Mouse (Mus musculus) heart, embryonic 14.5 days (tissue): Measurements from ENCODE around the gene Bmp6. TPM values are rescaled to one million over a fixed set of nuclear protein-coding genes. Genes with fewer than 3 reads are reported as not detected.

Experiments used
- ATAC-seq: fragments of 200-750 bp; cut with Nextera tagmentation; 2 replicates; pipeline ENCODE4 v1.8.0; 2017; ENCODE audit warnings: low read depth, moderate TSS enrichment; ENCODE audit not compliant: insufficient number of reproducible peaks, insufficient read depth, low FRiP score
- H3K27ac ChIP-seq, 2 experiments: fragments of 200-500 bp in 1 of 2; fragments of 300-500 bp in 1 of 2; sonication (generic) in 1 of 2; replicated peaks in 1 of 2; 2 replicates each; pipeline ENCODE4 v1.5.1; 2012 to 2014; ENCODE audit warnings: low read depth in 2 of 2, low read length in 2 of 2, control low read depth in 1 of 2, mild to moderate bottlenecking in 1 of 2, mixed read lengths in 1 of 2; ENCODE audit not compliant: control insufficient read depth in 1 of 2, insufficient read depth in 1 of 2
- H3K27me3 ChIP-seq: fragments of 300-500 bp; sonication (generic); 2 replicates; pipeline ENCODE4 v1.6.1; 2014; ENCODE audit warnings: mild to moderate bottlenecking, low read length, control low read depth; ENCODE audit not compliant: control insufficient read depth, insufficient read depth
- H3K36me3 ChIP-seq: fragments of 300-500 bp; sonication (generic); 2 replicates; pipeline ENCODE4 v1.6.1; 2014; ENCODE audit warnings: mild to moderate bottlenecking, control low read depth, low read length, mixed read lengths; ENCODE audit not compliant: control insufficient read depth, insufficient read depth
- H3K4me1 ChIP-seq, 2 experiments: fragments of 200-500 bp in 1 of 2; fragments of 300-500 bp in 1 of 2; sonication (generic) in 1 of 2; 2 replicates each; pipeline ENCODE4 v1.6.1; 2012 to 2014; ENCODE audit warnings: low read length in 2 of 2, control low read depth in 1 of 2, mixed read lengths in 1 of 2; ENCODE audit not compliant: control insufficient read depth in 2 of 2, insufficient read depth in 2 of 2
- H3K4me2 ChIP-seq: fragments of 300-500 bp; sonication (generic); 2 replicates; pipeline ENCODE4 v1.6.1; 2014; ENCODE audit warnings: mild to moderate bottlenecking, low read length
- H3K4me3 ChIP-seq, 2 experiments: fragments of 200-500 bp in 1 of 2; fragments of 300-500 bp in 1 of 2; sonication (generic) in 1 of 2; 2 replicates each; pipeline ENCODE4 v1.5.1; 2012 to 2014; ENCODE audit warnings: low read length in 2 of 2, mild to moderate bottlenecking in 2 of 2, control low read depth in 1 of 2, low read depth in 1 of 2, moderate library complexity in 1 of 2; ENCODE audit not compliant: control insufficient read depth in 1 of 2, insufficient read depth in 1 of 2
- H3K9ac ChIP-seq: fragments of 300-500 bp; sonication (generic); 2 replicates; pipeline ENCODE4 v1.6.1; 2014; ENCODE audit warnings: mild to moderate bottlenecking, low read length
- H3K9me3 ChIP-seq: fragments of 300-500 bp; sonication (generic); 2 replicates; pipeline ENCODE4 v1.6.1; 2016; ENCODE audit warnings: low read length, control low read depth; ENCODE audit not compliant: control insufficient read depth
- WGBS: fragments of 180-500 bp; shearing (Covaris S2); extraction: QIAGEN DNeasy Blood & Tissue Kit; methylation state at CpG from one replicate; pipeline ENCODE4 v1.1.7; 2014; 5-methylcytosine and 5-hydroxymethylcytosine counted together
- polyA plus RNA-seq: library from polyadenylated mRNA; unstranded; fragments of >200 nt; fragmentation: Nextera tagmentation; extraction: Ambion mirVana; gene quantifications from 2 replicates; pipeline ENCODE4 v1.2.1, GENCODE M21; 2014

Gene Bmp6
- polyA plus RNA-seq, 1 experiment from 2014 or later = 5.8 TPM

DNA sequence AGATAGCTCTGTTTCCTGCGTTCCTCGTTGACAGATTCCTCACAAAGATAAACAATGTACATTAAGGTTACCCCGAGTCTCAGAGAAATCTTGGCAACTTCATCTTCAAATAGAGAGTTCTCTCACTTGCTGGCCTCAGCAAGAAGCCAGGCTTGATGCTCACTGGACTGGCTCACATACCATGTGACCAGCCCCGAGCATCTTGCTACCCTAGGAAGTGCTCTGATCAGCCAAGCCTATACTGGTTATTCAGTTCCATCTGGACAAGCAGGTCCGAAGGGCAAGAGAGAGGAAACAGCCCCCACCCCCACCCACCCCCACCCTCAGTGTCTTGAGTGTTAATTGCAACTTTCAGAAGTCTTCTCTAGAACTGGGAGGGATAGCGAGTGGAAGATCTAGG, 141.9 kb downstream of the Bmp6 start:
- no peaks in the 10 kb centered on the region; a peak in 1 of 4 replicates for H3K4me1 ChIP-seq
- H3K27me3 ChIP-seq = no peaks in the 10 kb centered on the region
- H3K9me3 ChIP-seq = no peaks in the 10 kb centered on the region
- H3K36me3 ChIP-seq = no peaks in the 10 kb centered on the region
- no peak overlapping the region for H3K27ac ChIP-seq
- H3K4me3 ChIP-seq = no peak overlapping the region
- 81% methylated on average over 6 of the region's 6 CpGs for WGBS
- no peak overlapping the region for H3K9ac ChIP-seq
- ATAC-seq = no peak
- no peak overlapping the region for H3K4me2 ChIP-seq

DNA sequence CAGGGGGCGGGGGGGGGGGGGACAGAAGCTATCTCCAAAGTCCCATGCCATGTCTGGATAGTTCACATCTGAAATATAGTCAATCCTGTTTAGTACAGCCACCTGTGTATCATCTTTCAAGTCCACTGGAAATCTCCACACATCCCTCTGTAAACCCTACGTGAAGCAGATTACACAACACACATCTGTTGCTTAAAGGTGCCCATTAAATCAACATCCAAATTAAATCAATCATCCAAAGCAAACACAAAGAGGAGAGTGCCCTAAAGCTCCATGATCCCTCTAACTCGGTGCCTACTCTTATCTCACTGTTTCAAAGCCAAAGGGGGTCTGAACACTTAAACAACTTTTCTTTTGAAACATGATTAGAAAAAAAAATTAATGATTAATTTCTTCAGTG, 151.8 kb downstream of the Bmp6 start:
- ATAC-seq = no peak
- Histone ChIP-seq H3K4me1 (no peaks in the 10 kb centered on the region), H3K9me3 (0 out of 2 replicates have a peak, but pooled peaks cover 4% of the 10 kb centered on the region), H3K9ac (no peak overlapping the region), H3K4me2 (no peak overlapping the region), H3K4me3 (no peak overlapping the region), H3K36me3 (peaks cover 21% of the 10 kb centered on the region), H3K27me3 (no peaks in the 10 kb centered on the region), H3K27ac (no peak overlapping the region)
- WGBS = 63% methylated on average over 3 of the region's 3 CpGs

DNA sequence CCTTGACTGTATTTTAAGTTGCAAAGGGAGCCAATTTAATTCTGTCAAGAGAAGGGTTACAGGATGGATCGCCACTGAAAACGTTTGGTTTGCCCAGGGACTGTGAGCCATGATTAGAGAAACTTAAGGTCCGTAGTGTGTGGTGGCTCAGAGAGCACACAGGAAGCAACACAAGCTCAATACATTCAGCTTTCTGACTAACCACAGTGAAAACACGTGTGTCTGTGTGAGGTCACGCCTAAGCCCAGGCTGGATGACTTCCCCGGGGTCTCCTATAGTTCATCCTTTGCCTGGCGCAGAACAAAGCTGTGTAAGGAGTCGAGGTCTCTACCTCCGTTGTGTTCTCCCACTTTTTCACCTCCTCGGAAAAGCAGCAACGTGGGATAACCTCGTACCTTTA, 156.4 kb downstream of the Bmp6 start:
- ATAC-seq = no peak
- H3K4me3 ChIP-seq = no peak overlapping the region
- no peak overlapping the region for H3K27ac ChIP-seq
- H3K9me3 ChIP-seq = no peaks in the 10 kb centered on the region
- WGBS = 87% methylated on average over 12 of the region's 12 CpGs
- H3K4me1 ChIP-seq = peaks cover 2 to 14% of the 10 kb centered on the region in 2 experiments; a peak in 3 of 4 replicates
- H3K36me3 ChIP-seq = peaks cover 67% of the 10 kb centered on the region
- no peaks in the 10 kb centered on the region for H3K27me3 ChIP-seq
- no peak overlapping the region for H3K4me2 ChIP-seq
- H3K9ac ChIP-seq = no peak overlapping the region

DNA sequence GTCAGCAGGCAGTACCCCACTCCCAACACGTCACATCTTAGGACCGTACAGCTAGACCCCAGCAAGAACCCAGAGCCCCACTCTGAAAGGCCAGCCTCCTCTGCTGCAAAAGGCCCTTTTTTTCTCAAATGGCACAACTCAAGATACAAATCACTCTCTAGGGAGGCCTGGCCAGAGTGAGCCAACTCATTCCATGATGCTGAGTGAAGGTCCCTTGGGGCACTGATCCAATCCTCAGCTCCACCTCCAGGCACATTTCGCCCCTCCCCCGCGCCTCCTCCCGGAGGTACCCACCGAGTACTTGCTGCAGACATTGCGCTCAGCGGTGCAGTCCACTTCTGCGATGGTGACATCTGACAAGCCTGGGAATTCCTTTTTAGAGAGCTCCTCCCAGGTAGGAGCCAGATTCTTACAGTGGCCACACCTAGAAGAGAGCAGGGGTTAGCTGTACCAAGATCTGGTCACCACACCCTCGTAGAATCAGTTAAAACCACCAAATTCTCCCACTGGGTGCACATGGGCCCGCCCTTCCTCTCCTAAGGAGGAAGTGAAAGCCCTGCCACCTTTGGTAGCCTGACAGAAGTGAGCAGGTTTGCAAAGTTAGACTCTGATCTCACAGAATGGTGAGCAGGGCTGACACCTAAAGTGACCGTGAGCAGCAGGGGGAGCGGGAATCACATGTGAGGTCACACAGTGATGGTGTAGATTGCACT, 158.4 kb downstream of the Bmp6 start:
- Histone ChIP-seq H3K4me1 (peaks cover 2 to 14% of the 10 kb centered on the region in 2 experiments; a peak in 3 of 4 replicates), H3K36me3 (peaks cover 87% of the 10 kb centered on the region), H3K27me3 (no peaks in the 10 kb centered on the region), H3K4me3 (no peak overlapping the region), H3K4me2 (no peak overlapping the region), H3K9me3 (no peaks in the 10 kb centered on the region), H3K27ac (no peak overlapping the region), H3K9ac (no peak overlapping the region)
- ATAC-seq = no peak
- WGBS = 59% methylated on average over 14 of the region's 14 CpGs

DNA sequence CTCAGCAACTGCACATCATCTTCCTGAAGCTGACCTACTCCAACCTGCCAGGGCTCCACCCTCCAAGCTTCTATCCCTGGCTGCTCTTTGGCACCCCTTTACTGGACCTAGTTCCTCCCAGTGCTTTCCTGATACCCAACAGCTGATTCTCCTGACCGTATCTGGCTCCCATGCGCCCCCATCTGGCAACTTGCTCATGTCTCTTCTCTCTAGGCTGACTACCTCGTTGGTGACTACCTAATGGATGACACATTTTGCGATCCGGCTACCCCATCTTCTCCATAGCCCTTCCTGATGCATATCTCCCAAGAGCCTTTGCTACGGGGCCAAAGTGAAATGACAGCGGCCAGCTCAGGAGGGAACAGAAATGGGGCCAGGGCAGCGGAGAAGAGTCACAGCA, 161.4 kb downstream of the Bmp6 start:
- H3K36me3 ChIP-seq = peaks cover 95% of the 10 kb centered on the region
- H3K4me1 ChIP-seq = peaks cover 2 to 14% of the 10 kb centered on the region in 2 experiments; a peak in 3 of 4 replicates
- H3K27ac ChIP-seq = no peak overlapping the region
- H3K9ac ChIP-seq = no peak overlapping the region
- ATAC-seq = no peak
- no peaks in the 10 kb centered on the region for H3K9me3 ChIP-seq
- H3K27me3 ChIP-seq = no peaks in the 10 kb centered on the region
- no peak overlapping the region for H3K4me2 ChIP-seq
- H3K4me3 ChIP-seq = no peak overlapping the region
- 81% methylated on average over 8 of the region's 8 CpGs for WGBS

DNA sequence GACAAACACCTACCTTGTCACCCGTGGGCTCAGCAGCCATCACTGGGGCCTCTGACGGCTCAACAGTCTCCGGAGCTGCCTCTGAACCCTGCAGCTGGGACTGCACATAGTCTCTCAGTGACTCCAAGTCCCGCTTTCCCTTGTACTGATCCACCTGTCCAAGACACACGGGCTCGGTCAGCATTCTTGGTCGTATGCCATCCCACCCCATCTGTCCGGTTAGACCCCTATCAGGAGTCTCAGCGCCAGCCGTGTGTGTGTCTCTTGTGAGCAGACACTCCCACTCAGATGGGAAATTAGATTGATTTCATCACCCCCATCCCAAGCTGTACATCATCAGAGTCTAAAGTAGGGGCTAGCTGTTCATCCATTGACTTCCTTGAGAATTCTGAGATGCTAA, 162.0 kb downstream of the Bmp6 start:
- Histone ChIP-seq H3K4me1 (peaks cover 2 to 14% of the 10 kb centered on the region in 2 experiments; a peak in 3 of 4 replicates), H3K27ac (no peak overlapping the region), H3K9me3 (no peaks in the 10 kb centered on the region), H3K27me3 (no peaks in the 10 kb centered on the region), H3K4me3 (no peak overlapping the region), H3K4me2 (no peak overlapping the region), H3K36me3 (peaks cover 95% of the 10 kb centered on the region), H3K9ac (no peak overlapping the region)
- WGBS = 87% methylated on average over 10 of the region's 10 CpGs
- no peak for ATAC-seq

DNA sequence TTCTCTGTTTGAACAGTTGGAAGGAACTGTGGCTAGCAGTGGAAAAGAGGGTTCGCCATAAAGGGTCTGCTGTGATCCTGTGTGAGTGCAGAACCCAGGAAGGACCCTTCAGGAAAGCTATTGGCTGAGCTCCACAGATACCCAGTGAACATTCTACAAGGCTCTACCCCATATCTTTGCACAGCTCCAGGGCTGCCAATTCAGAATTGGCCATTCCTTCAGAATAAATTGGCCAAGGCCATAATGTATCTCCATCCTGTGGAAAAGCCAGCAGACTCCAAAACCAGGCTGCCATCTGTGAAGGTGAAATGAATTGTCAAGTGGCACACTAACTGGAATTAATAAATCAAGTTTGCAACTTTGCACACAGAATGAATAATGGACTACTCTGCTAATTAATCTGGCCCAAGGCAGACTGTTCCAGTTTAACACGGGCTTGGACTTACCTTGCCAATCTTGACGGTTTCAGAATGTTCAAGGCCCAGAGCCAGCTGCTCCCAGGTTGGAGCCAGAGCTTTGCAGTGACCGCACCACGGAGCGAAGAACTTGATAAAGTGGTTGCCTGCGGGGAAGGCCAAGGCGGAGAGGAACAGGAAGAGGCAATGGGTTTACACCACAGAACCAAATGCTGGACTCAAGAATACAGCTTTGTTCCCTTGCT, 164.9 kb downstream of the Bmp6 start:
- no peak overlapping the region for H3K4me3 ChIP-seq
- peaks cover 95% of the 10 kb centered on the region for H3K36me3 ChIP-seq
- no peak; the same call in 1 of the 2 replicates for ATAC-seq
- peaks cover 0 to 6% of the 10 kb centered on the region in 2 experiments; a peak in 2 of 4 replicates for H3K4me1 ChIP-seq
- 88% methylated on average over 8 of the region's 8 CpGs for WGBS
- no peak overlapping the region for H3K27ac ChIP-seq
- no peak overlapping the region for H3K9ac ChIP-seq
- H3K9me3 ChIP-seq = no peaks in the 10 kb centered on the region
- H3K4me2 ChIP-seq = no peak overlapping the region
- no peaks in the 10 kb centered on the region for H3K27me3 ChIP-seq
